Mouse (Mus musculus): Measurements from ENCODE around the gene Hspb11. TPM values are rescaled to one million over a fixed set of nuclear protein-coding genes. Genes with fewer than 3 reads are reported as not detected.

Gene Hspb11
- polyA plus RNA-seq (2012; rRNA removed): 16.9 and 19.8 TPM in 2 replicates

DNA sequence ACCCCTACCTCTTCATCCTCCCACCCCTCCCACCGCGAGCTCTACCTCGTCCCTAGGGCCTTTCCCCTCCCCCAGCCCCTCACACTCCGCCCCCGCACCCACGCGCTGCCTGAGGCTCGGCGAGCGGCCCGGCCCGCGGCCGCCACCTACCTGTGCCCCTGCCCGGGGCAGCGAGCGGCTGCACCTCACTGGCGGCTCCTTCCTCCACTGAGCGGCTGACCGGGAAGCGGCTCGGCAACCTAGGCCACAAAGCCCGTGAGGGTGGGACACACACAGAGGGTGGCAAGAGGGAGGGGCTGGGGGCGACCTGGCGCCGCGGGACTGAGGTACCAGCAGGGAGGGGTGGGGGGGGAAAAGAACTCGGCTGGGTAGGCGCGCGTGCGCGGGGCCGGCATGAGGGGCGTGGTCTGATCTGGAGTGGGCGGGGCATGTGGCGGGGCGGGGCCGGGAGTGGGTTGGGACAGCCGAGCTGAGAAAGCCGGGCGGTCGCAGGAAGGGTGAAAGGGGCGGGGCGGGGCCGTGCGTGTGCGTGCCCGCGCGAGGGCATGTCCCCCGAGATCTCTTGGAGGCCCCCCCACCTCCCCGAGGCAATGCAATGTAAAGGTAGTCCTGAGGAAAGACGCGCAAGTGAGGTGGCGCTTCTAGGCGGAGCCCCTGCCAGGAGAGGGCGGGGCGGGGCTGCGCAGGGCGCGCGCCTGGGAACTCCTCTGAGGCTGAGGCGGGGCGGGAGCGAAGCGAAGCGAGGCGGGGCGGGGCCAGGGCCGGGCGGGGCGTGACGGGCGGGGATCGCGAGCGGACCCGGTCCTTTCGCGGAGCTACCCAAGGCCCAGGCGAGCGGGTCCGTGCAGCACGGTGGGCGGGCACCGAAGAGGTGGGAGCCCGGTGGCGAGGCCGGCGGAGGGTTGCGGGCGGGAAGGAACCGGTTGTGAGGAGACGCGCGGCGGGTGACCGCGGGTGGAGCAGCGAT lies at the start of gene Hspb11, which contains the start of gene Lrrc42:
Hspb11 (plus strand) TSS at position 469 of the 967 bp plus-strand sequence.
Lrrc42 (minus strand) TSS at position 408 of the 967 bp plus-strand sequence.
- TF ChIP-seq POLR2A (IDR thresholded peaks at IDR 0.05; ENCODE audit: extremely low read depth, insufficient read depth, low read length) (no peak), CTCF (IDR thresholded peaks at IDR 0.05; ENCODE audit: extremely low read depth, insufficient read depth, low read length) (no peak)

DNA sequence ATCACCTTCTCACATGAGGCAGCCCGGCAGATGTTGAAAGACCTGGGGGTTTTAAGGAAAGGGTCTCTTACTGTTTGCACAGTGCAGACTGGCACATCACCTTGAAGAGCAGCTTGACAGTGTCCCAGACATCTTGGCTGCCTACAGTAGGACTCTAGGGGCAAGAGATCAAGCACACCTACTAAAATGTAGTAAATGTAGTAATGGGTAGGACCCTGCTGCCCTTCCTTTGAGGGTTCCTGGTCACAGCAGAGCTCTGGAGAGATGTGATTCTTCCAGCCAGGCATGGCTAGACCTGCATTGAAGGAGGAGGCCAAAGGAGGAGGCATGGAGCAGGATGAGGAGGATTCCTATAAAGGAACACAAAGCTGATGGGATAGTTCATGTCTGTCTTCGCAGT lies 46.4 kb upstream of the Hspb11 start:
- TF ChIP-seq CTCF (IDR thresholded peaks at IDR 0.05; ENCODE audit: extremely low read depth, insufficient read depth, low read length): no peak
- no peak for TF ChIP-seq POLR2A (IDR thresholded peaks at IDR 0.05; ENCODE audit: extremely low read depth, insufficient read depth, low read length)
- Histone ChIP-seq H3K4me1 (ENCODE audit: control insufficient read depth, insufficient read depth, low read length) (no peaks in the 10 kb centered on the region), H3K27ac (ENCODE audit: insufficient read depth, low read length) (no peak overlapping the region), H3K4me3 (ENCODE audit: insufficient read depth, low read length) (no peak overlapping the region)

More for the DNA sequence above, at the start of gene Hspb11, which contains the start of gene Lrrc42:
- Histone ChIP-seq H3K27ac (ENCODE audit: insufficient read depth, low read length) (peak within 1 kb of the TSS; percentile 88), H3K4me1 (ENCODE audit: control insufficient read depth, insufficient read depth, low read length) (peaks cover 5% of the 10 kb centered on the region), H3K4me3 (ENCODE audit: insufficient read depth, low read length) (peak within 1 kb of the TSS; percentile 97)

DNA sequence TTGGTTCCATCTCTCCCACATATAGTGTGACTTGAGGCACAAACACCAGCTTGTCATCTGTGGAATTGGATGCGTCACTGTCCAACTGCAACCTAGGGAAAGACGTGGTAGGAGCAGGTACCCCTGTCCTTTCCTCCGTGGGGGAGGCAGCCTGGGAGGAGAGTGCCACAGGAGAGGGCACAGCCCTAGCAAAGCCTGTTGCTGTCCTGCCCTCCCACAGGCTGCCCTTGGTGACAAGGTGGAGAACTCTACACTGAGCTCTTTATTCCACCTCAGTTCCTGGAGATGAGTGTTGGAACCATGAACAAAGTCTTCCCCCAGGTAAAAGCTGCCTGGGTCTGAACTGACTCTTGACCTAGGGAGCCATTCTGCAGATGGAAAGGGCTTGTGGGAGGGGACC lies 44.5 kb upstream of the Hspb11 start, which contains the start of gene Ldlrad1:
Ldlrad1 (plus strand) TSS at position 301 of the 400 bp plus-strand sequence.
- no peak for TF ChIP-seq POLR2A (IDR thresholded peaks at IDR 0.05; ENCODE audit: extremely low read depth, insufficient read depth, low read length)
- no peak for TF ChIP-seq CTCF (IDR thresholded peaks at IDR 0.05; ENCODE audit: extremely low read depth, insufficient read depth, low read length)
- Histone ChIP-seq H3K4me1 (ENCODE audit: control insufficient read depth, insufficient read depth, low read length) (no peaks in the 10 kb centered on the region), H3K27ac (ENCODE audit: insufficient read depth, low read length) (no peak within 1 kb of the TSS), H3K4me3 (ENCODE audit: insufficient read depth, low read length) (no peak within 1 kb of the TSS)

DNA sequence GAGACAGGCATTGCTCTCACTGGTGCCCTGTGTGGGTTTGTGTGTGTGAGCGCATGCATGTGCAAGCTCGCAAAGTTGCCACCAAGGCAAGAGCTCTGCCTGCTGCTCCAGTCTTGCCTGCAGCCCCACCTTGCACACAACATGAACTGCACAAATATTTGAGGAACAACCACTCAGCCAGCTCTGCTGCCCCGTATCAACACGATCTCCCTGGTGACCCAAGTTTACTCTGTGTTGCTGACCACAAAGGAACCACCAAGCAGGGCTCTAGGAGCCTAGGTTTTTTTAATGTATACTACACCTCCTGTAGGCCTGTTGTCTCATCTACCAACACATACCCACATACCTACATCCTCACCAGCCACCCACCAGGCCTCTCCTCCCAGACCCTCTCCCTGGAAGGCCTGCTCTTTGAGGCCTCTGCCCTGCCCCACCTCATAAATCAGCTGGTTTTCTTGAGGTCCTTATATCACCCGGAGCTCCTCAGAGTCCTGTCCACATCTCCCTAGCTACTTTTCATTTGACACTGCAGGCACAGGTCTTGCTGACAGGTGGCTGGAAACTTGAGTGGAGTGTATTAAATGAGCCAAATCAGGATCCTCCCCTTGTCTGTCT lies 42.8 kb upstream of the Hspb11 start:
- H3K27ac ChIP-seq (ENCODE audit: insufficient read depth, low read length): no peak overlapping the region
- no peaks in the 10 kb centered on the region for H3K4me1 ChIP-seq (ENCODE audit: control insufficient read depth, insufficient read depth, low read length)
- H3K4me3 ChIP-seq (ENCODE audit: insufficient read depth, low read length): no peak overlapping the region
- TF ChIP-seq CTCF (IDR thresholded peaks at IDR 0.05; ENCODE audit: extremely low read depth, insufficient read depth, low read length) (no peak), POLR2A (IDR thresholded peaks at IDR 0.05; ENCODE audit: extremely low read depth, insufficient read depth, low read length) (no peak)

DNA sequence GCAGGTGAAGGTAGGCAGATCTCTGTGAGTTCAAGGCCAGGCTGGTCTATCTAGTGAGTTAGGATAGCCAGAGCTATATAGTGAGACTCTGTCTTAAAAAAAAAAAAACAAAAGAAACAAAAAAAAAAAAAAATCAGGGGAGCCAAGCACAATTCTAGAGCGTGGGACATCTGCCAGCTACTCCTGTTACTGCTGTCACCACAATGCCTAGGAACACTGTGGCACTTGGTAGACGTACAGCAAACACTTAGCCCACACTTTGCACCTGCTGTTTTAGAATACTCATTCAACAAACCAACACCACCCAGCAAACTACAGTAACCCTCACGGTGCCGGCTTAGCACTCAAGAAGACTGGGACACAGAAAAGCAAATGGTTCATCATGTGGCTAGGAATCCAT lies 41.9 kb upstream of the Hspb11 start:
- H3K4me1 ChIP-seq (ENCODE audit: control insufficient read depth, insufficient read depth, low read length): no peaks in the 10 kb centered on the region
- H3K27ac ChIP-seq (ENCODE audit: insufficient read depth, low read length): no peak overlapping the region
- H3K4me3 ChIP-seq (ENCODE audit: insufficient read depth, low read length): no peak overlapping the region
- no peak for TF ChIP-seq CTCF (IDR thresholded peaks at IDR 0.05; ENCODE audit: extremely low read depth, insufficient read depth, low read length)
- no peak for TF ChIP-seq POLR2A (IDR thresholded peaks at IDR 0.05; ENCODE audit: extremely low read depth, insufficient read depth, low read length)

DNA sequence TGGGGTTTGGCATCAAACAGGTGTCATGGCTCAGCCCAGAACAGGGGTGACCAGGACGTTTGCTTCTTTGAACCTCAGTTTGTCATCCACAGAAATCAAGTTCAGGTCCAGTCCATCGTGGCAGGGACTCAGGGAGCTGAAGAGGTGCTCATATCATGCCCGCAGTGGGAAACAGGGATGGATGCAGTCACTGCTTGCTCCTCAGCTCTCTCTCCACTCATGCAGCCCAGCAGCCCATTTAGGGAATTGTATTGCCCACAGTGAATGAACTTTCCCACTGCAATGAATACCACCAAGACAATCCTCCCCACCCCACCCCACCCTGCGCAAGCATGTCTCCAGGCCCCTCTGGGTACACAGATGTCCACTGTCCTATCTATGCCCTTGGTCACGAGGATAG lies 41.5 kb upstream of the Hspb11 start:
- Histone ChIP-seq H3K27ac (ENCODE audit: insufficient read depth, low read length) (no peak overlapping the region), H3K4me3 (ENCODE audit: insufficient read depth, low read length) (no peak overlapping the region), H3K4me1 (ENCODE audit: control insufficient read depth, insufficient read depth, low read length) (no peaks in the 10 kb centered on the region)
- TF ChIP-seq POLR2A (IDR thresholded peaks at IDR 0.05; ENCODE audit: extremely low read depth, insufficient read depth, low read length): no peak
- no peak for TF ChIP-seq CTCF (IDR thresholded peaks at IDR 0.05; ENCODE audit: extremely low read depth, insufficient read depth, low read length)

DNA sequence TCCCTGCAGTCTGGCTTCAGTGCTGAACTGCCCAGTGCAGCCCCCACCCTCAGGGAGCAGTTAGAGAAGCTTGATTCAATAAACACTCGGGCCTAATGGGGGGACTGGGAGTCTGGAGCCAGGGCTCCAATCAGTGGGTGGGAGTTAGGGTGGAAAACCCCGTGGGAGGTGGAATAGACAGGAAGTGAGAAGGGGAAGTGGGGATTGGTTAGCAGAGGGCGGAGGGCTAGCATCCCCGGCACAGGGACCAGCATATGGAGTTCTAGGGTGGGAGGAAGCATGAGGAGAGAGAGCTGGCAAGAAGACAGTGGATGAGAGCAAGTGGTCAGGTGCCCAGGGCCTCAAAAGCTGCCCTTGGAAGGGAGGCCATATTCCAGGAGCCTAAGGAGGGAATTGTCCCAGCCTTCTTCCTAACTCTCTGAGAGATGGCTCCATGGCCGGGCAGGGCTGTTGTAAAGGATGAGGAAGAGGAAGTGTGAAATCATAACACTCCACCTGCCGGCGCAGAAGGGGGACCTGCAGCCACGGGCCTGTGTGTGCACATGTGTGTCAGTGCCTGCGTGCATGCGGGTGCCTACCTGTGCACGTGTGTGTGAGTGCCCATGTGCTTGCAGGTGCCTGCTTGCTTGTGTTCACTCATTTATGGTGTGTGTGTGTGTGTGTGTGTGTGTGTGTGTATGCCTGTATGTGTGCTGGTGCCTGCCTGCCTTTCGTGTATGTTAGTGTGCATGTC lies 39.9 kb upstream of the Hspb11 start:
- Histone ChIP-seq H3K4me3 (ENCODE audit: insufficient read depth, low read length) (no peak overlapping the region), H3K27ac (ENCODE audit: insufficient read depth, low read length) (no peak overlapping the region), H3K4me1 (ENCODE audit: control insufficient read depth, insufficient read depth, low read length) (no peaks in the 10 kb centered on the region)
- TF ChIP-seq POLR2A (IDR thresholded peaks at IDR 0.05; ENCODE audit: extremely low read depth, insufficient read depth, low read length) (no peak), CTCF (IDR thresholded peaks at IDR 0.05; ENCODE audit: extremely low read depth, insufficient read depth, low read length) (no peak)

DNA sequence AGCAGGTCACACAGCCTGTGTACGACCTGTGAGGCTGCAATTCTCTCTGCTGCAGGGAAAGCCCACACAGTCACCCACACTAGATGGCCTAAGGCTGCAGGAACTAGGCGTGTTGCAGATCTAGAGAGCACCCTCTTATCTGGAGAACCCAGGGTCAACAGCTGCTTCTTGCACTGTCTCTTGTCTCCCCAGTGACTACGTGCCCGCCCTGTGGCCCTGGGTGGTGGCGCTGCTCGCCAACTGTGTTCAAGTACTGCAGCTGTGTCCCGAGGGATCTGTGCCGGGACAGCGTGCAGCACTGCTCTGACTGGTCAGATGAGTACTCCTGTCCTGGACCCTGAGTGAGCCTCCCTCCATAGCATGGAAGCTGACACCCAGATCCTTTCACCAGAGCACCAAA lies 35.8 kb upstream of the Hspb11 start:
- Histone ChIP-seq H3K4me1 (ENCODE audit: control insufficient read depth, insufficient read depth, low read length) (no peaks in the 10 kb centered on the region), H3K27ac (ENCODE audit: insufficient read depth, low read length) (no peak overlapping the region), H3K4me3 (ENCODE audit: insufficient read depth, low read length) (no peak overlapping the region)
- TF ChIP-seq CTCF (IDR thresholded peaks at IDR 0.05; ENCODE audit: extremely low read depth, insufficient read depth, low read length) (no peak), POLR2A (IDR thresholded peaks at IDR 0.05; ENCODE audit: extremely low read depth, insufficient read depth, low read length) (no peak)

DNA sequence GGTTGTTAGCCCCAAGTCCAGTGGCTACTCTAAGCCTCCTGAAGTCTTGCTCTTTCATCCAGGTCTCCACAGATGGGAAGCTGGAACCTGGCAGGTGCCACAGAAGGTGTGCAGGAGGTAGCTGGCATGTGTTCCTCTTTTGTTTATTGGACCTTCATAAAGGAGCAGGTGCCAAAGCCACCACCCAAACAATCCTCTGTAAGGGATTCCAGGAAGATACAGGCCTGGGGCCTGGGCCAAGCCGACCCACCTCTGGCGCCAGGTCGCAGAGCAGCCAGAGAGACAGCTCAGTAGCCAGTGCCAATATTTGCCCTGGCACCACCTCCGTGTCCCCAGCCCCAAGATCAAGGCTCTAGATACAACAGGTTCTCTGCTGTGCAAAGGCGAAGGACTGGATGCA lies 31.9 kb upstream of the Hspb11 start:
- Histone ChIP-seq H3K27ac (ENCODE audit: insufficient read depth, low read length) (no peak overlapping the region), H3K4me3 (ENCODE audit: insufficient read depth, low read length) (no peak overlapping the region)
- TF ChIP-seq CTCF (IDR thresholded peaks at IDR 0.05; ENCODE audit: extremely low read depth, insufficient read depth, low read length): no peak
- TF ChIP-seq POLR2A (IDR thresholded peaks at IDR 0.05; ENCODE audit: extremely low read depth, insufficient read depth, low read length): no peak

More for the DNA sequence above, 31.9 kb upstream of the Hspb11 start:
- no peaks in the 10 kb centered on the region for H3K4me1 ChIP-seq (ENCODE audit: control insufficient read depth, insufficient read depth, low read length)

Measured in cortical plate, adult 2 months (tissue).